Mouse (Mus musculus) kidney, embryonic 14.5 days (tissue): ENCODE results near the gene Gstt1. TPM values are rescaled to one million over a fixed set of nuclear protein-coding genes. Genes with fewer than 3 reads are reported as not detected.

Source experiments
- ATAC-seq: fragments of 200-750 bp; cut with Nextera tagmentation; 2 replicates; pipeline ENCODE4 v1.8.0; 2017; ENCODE audit warnings: moderate number of reproducible peaks, mild to moderate bottlenecking, moderate TSS enrichment, moderate library complexity; ENCODE audit not compliant: low FRiP score, low TSS enrichment
- H3K27ac ChIP-seq: fragments of 300-500 bp; sonication (generic); 2 replicates; pipeline ENCODE4 v1.5.1; 2014; ENCODE audit warnings: low read depth, mild to moderate bottlenecking, low read length, moderate library complexity, mixed read lengths
- H3K27me3 ChIP-seq: fragments of 300-500 bp; sonication (generic); 2 replicates; pipeline ENCODE4 v1.6.1; 2014; ENCODE audit warnings: mild to moderate bottlenecking, low read length; ENCODE audit not compliant: control insufficient read depth, insufficient read depth
- H3K36me3 ChIP-seq: fragments of 300-500 bp; sonication (generic); 2 replicates; pipeline ENCODE4 v1.6.1; 2014; ENCODE audit warnings: low read length, mixed read lengths; ENCODE audit not compliant: control insufficient read depth, insufficient read depth
- H3K4me1 ChIP-seq: fragments of 300-500 bp; sonication (generic); 2 replicates; pipeline ENCODE4 v1.6.1; 2014; ENCODE audit warnings: low read length, mixed read lengths; ENCODE audit not compliant: control insufficient read depth, insufficient read depth
- H3K4me2 ChIP-seq: fragments of 300-500 bp; sonication (generic); replicated peaks from 2 replicates; pipeline ENCODE4 v1.6.1; 2014; ENCODE audit warnings: low read depth, mild to moderate bottlenecking, low read length
- H3K4me3 ChIP-seq: fragments of 300-500 bp; sonication (generic); 2 replicates; pipeline ENCODE4 v1.5.1; 2014; ENCODE audit warnings: mild to moderate bottlenecking, low read length
- H3K9ac ChIP-seq: fragments of 300-500 bp; sonication (generic); 2 replicates; pipeline ENCODE4 v1.6.1; 2014; ENCODE audit warnings: low read depth, mild to moderate bottlenecking, low read length, moderate library complexity
- H3K9me3 ChIP-seq: fragments of 300-500 bp; sonication (generic); 2 replicates; pipeline ENCODE4 v1.6.1; 2016; ENCODE audit warnings: low read length; ENCODE audit not compliant: control insufficient read depth
- WGBS: fragments of 180-500 bp; shearing (Covaris S2); extraction: QIAGEN DNeasy Blood & Tissue Kit; methylation state at CpG from one replicate; pipeline ENCODE4 v1.1.7; 2014; 5-methylcytosine and 5-hydroxymethylcytosine counted together
- polyA plus RNA-seq: library from polyadenylated mRNA; unstranded; fragments of >200 nt; fragmentation: Nextera tagmentation; extraction: Ambion mirVana; gene quantifications from 2 replicates; pipeline ENCODE4 v1.2.1, GENCODE M21; 2014

The Gstt1 gene
- polyA plus RNA-seq, 1 experiment from 2014 or later: 10.6 TPM

GRCm38 (mm10) chr10:75762413-75762812 is 36.0 kb downstream of the Gstt1 start:
- Histone ChIP-seq H3K4me2 (no peak overlapping the region), H3K36me3 (peaks cover 8% of the 10 kb centered on the region)
- ATAC-seq: no peak

DNA sequence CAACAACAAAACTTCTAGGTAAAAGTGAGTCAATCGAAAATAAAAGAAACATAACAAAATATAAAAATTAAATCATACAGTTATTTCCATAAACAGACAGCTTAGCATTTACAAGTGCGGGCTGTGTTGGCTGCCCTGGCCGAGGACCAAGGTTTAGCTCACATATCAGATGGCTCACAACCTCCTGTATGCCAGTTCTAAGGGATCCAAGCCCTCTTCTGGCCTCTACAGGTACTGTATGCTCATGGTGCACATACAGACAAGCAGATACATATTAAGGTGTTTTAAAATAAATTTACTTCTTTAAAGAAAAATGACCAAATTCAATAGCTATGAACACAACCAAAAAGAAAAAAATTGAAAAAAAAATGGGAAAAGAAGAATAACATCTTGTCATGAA is 38.1 kb downstream of the Gstt1 start:
- Histone ChIP-seq H3K36me3 (peaks cover 14% of the 10 kb centered on the region), H3K4me2 (no peak overlapping the region), H3K9ac (no peak overlapping the region), H3K9me3 (no peaks in the 10 kb centered on the region), H3K4me3 (no peak overlapping the region), H3K27me3 (no peaks in the 10 kb centered on the region), H3K4me1 (0 out of 2 replicates have a peak, but pooled peaks cover 8% of the 10 kb centered on the region), H3K27ac (no peak overlapping the region)
- WGBS: 96% methylated on average over 3 of the region's 3 CpGs
- ATAC-seq: no peak

More at GRCm38 (mm10) chr10:75762413-75762812, 36.0 kb downstream of the Gstt1 start:
- Histone ChIP-seq H3K27me3 (no peaks in the 10 kb centered on the region), H3K4me3 (no peak overlapping the region), H3K4me1 (0 out of 2 replicates have a peak, but pooled peaks cover 8% of the 10 kb centered on the region), H3K27ac (no peak overlapping the region), H3K9me3 (no peaks in the 10 kb centered on the region), H3K9ac (no peak overlapping the region)
- 96% methylated on average over 3 of the region's 3 CpGs for WGBS

DNA sequence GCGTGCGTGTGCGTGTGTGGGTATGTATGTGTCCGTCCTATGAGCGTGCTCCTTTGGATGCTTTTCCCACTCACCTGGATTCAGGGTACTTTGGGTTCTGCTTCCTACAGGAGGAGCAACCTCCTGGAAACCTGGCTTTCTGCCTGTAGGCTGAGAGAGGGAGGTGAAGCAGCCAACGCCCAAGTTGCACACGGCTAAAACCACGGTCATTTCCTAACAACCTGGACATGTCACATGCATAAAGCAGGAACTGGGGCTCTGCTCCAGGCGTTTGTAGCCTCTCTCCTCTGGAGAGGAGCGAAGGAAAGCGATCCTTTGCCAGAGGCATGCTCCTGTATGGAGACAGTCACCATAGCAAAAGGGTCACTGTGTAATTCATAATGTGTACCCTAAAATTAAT is 41.7 kb downstream of the Gstt1 start:
- 95% methylated on average over 11 of the region's 11 CpGs for WGBS
- Histone ChIP-seq H3K27me3 (no peaks in the 10 kb centered on the region), H3K27ac (no peak overlapping the region), H3K4me1 (no peaks in the 10 kb centered on the region), H3K4me3 (no peak overlapping the region), H3K36me3 (peaks cover 48% of the 10 kb centered on the region), H3K9ac (no peak overlapping the region), H3K9me3 (no peaks in the 10 kb centered on the region), H3K4me2 (no peak overlapping the region)
- ATAC-seq: no peak

- peak; percentile 87 for ATAC-seq
- Histone ChIP-seq H3K4me1 (no peaks in the 10 kb centered on the region), H3K9me3 (no peaks in the 10 kb centered on the region), H3K27me3 (no peaks in the 10 kb centered on the region), H3K36me3 (peaks cover 88% of the 10 kb centered on the region), H3K4me2 (no peak overlapping the region), H3K27ac (no peak overlapping the region), H3K9ac (no peak overlapping the region), H3K4me3 (no peak overlapping the region)
- 46% methylated on average over 3 of the region's 3 CpGs for WGBS
Measured at GRCm38 (mm10) chr10:75744017-75744416, 54.4 kb downstream of the Gstt1 start.

DNA sequence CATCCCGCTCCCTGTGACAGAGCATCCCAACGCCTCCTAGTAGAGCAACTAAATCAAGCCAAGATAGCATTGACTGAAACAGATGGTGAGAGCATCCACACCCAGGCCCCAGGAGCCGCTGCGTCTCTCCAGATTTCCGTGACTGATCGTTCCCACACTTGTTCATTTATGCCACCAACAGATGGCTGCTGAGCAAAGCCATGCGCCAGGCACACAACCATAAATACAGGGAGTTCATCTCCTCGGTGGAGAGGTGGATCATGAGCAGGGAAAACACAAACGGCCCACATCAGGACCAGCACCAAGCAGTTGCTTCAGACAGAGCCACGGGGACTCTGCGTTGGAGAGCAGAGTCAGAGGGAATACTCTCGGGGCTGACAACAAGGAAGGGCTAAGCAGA is 55.0 kb downstream of the Gstt1 start:
- Histone ChIP-seq H3K4me2 (no peak overlapping the region), H3K4me3 (no peak overlapping the region), H3K4me1 (no peaks in the 10 kb centered on the region), H3K9me3 (no peaks in the 10 kb centered on the region), H3K36me3 (peaks cover 89% of the 10 kb centered on the region), H3K27ac (no peak overlapping the region), H3K27me3 (no peaks in the 10 kb centered on the region), H3K9ac (no peak overlapping the region)
- ATAC-seq: no peak
- 93% methylated on average over 12 of the region's 12 CpGs for WGBS

DNA sequence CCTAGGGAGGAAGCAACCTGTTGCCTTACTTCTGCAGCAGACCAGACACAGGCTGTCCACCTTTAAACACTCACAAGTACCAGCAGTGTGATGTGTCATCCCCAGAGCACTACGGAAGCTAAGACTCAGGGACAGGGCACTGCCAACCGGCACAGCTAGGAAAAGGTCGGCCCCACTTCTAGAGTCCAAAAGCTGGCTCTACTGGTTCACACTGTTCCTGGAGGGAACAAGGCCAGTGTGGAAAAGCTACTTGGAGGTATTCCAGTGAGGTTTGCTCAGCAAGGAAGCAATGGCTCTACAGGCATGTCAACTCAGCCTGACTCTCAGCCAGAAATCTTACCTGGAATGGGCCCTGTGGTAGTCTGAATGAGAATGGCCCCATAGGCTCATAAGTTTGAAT is 57.5 kb downstream of the Gstt1 start:
- no peaks in the 10 kb centered on the region for H3K27me3 ChIP-seq
- no peak overlapping the region for H3K4me3 ChIP-seq
- H3K9me3 ChIP-seq: no peaks in the 10 kb centered on the region
- no peaks in the 10 kb centered on the region for H3K4me1 ChIP-seq
- no peak overlapping the region for H3K27ac ChIP-seq
- no peak for ATAC-seq
- H3K36me3 ChIP-seq: peaks cover 87% of the 10 kb centered on the region
- H3K4me2 ChIP-seq: no peak overlapping the region
- 99% methylated on average over 3 of the region's 3 CpGs for WGBS
- H3K9ac ChIP-seq: no peak overlapping the region

Other genes starting within 250 kb of the Gstt1 start
- 2.1 and 2.9 TPM in 2 replicates for gene Lrrc75b, start 238.3 kb downstream of the Gstt1 start, polyA plus RNA-seq
- gene Ggt1, start 237.0 kb downstream of the Gstt1 start, polyA plus RNA-seq: 29.1 and 57.6 TPM in 2 replicates
- gene Ggt5, start 209.2 kb downstream of the Gstt1 start, polyA plus RNA-seq: 3.9 and 4.7 TPM in 2 replicates
- 4.2 and 9.2 TPM in 2 replicates for gene Susd2, start 154.6 kb downstream of the Gstt1 start, polyA plus RNA-seq
- gene Cabin1, start 34.2 kb downstream of the Gstt1 start, polyA plus RNA-seq: 32.3 and 37.7 TPM in 2 replicates
- 75.7 and 90.4 TPM in 2 replicates for gene Ddt, start 25.2 kb downstream of the Gstt1 start, polyA plus RNA-seq
- gene Gm20441, start 17.6 kb downstream of the Gstt1 start, polyA plus RNA-seq: not detected in 2 replicates
- gene Gstt3, start 17.2 kb downstream of the Gstt1 start, polyA plus RNA-seq: 29.7 and 43.4 TPM in 2 replicates
- gene Gstt4, start 24.0 kb upstream of the Gstt1 start, polyA plus RNA-seq: not detected in 2 replicates
- 28.2 and 29.1 TPM in 2 replicates for gene Gstt2, start 38.8 kb upstream of the Gstt1 start, polyA plus RNA-seq
- 2,350 and 2,543 TPM in 2 replicates for gene Mif, start 61.7 kb upstream of the Gstt1 start, polyA plus RNA-seq
- gene Derl3, start 94.8 kb upstream of the Gstt1 start, polyA plus RNA-seq: 3.2 and 4.1 TPM in 2 replicates
- gene Smarcb1, start 123.0 kb upstream of the Gstt1 start, polyA plus RNA-seq: 176 and 238 TPM in 2 replicates
- gene Chchd10, start 134.5 kb upstream of the Gstt1 start, polyA plus RNA-seq: 94.4 and 99.4 TPM in 2 replicates
- 43.7 and 53.9 TPM in 2 replicates for gene Mmp11, start 137.9 kb upstream of the Gstt1 start, polyA plus RNA-seq
- 0.35 TPM in 1 of 2 replicates, not detected in the other for gene Gm867, start 142.1 kb upstream of the Gstt1 start, polyA plus RNA-seq
- 1.1 and 1.4 TPM in 2 replicates for gene Vpreb3, start 144.5 kb upstream of the Gstt1 start, polyA plus RNA-seq
- gene Gm5134, start 155.9 kb upstream of the Gstt1 start, polyA plus RNA-seq: not detected in 2 replicates
- 16.7 and 24.9 TPM in 2 replicates for gene Zfp280b, start 234.1 kb upstream of the Gstt1 start, polyA plus RNA-seq